Mouse (Mus musculus): Measurements from ENCODE around the gene Taar6. TPM values are rescaled to one million over a fixed set of nuclear protein-coding genes. Genes with fewer than 3 reads are reported as not detected.

Gene Taar6
- not detected in 4 replicates for total RNA-seq (2023; ENCODE audit: inconsistent age)

GRCm38 (mm10) chr10:23985546-23985945 is at the start of gene Taar6:
TSS of gene Taar6 (minus strand) at chr10:23985646.

GRCm38 (mm10) chr10:24026922-24027321 is 41.5 kb upstream of the Taar6 start, which contains the start of gene Taar7d:
TSS of gene Taar7d (plus strand) at chr10:24027222.

DNA sequence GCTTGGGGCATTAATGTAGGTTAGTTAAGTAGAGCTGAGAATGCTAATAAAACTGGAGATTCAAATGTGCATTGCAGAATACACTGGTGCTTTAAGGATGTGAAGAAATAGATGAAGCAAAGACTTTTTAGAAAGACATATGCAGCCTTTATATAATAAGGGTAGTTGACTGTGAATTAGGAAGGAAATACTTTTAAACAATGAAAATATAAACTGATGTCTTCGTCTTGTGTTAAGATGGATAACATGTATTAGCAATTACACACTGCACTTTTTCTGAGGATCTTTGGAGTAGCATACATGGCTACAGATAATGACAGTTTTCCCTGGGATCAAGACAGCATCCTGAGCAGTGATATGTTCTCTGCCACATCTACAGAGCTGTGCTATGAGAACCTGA is 14.2 kb upstream of the Taar6 start, which contains the start of gene Taar7b:
Gene Taar7b, plus strand, starts transcription at position 301 of the 400 bp plus-strand sequence.

GRCm38 (mm10) chr10:23993381-23993780 is 7.9 kb upstream of the Taar6 start, which contains the start of gene Taar7a:
TSS of gene Taar7a (minus strand) at chr10:23993481.

DNA sequence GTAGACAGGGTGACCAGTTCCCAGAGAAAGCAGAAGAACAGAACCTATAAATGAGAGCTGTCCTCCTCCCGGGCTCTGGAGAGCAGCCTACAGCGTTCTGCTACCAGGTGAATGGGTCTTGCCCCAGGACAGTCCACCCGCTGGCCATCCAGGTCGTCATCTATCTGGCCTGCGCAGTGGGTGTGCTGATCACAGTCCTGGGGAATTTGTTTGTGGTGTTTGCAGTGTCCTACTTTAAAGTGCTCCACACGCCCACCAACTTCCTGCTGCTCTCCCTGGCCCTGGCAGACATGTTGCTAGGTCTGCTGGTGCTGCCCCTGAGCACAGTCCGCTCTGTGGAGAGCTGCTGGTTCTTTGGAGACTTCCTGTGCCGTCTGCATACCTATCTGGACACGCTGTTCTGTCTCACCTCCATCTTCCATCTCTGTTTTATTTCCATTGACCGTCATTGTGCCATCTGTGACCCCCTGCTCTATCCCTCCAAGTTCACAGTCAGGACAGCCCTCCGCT is 14.7 kb downstream of the Taar6 start, which contains the start of gene Taar5:
Gene Taar5, plus strand, starts transcription at position 51 of the 510 bp plus-strand sequence.

DNA sequence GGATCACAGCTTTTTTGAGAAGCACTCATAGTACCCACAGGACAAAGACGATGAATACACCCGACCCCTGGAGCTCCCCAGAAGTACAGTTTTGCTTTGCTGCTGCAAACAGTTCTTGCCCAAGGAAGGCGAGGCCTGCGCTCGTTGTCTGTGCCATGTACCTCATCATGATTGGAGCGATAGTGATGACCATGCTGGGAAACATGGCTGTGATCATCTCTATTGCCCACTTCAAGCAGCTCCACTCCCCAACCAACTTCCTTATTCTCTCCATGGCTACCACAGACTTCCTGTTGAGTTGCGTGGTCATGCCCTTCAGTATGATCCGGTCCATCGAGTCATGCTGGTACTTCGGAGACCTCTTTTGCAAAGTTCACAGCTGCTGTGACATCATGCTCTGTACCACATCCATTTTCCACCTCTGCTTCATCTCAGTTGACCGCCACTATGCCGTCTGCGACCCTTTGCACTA is 25.0 kb downstream of the Taar6 start, which contains the start of gene Taar4:
Gene Taar4, plus strand, starts transcription at position 51 of the 472 bp plus-strand sequence.

DNA sequence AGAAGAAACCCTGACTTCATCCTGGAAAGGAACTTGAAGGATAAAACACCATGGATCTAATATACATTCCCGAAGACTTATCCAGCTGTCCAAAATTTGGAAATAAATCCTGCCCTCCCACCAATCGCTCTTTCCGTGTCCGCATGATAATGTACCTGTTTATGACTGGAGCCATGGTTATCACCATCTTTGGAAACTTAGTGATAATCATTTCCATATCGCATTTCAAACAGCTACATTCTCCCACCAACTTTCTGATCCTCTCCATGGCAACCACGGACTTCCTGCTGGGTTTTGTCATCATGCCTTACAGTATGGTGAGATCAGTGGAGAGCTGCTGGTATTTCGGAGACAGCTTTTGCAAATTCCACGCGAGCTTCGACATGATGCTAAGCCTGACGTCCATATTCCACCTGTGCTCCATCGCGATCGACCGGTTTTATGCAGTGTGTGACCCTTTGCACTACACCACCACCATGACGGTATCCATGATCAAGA is 35.9 kb downstream of the Taar6 start, which contains the start of gene Taar3:
Gene Taar3, plus strand, starts transcription at position 51 of the 498 bp plus-strand sequence.

DNA sequence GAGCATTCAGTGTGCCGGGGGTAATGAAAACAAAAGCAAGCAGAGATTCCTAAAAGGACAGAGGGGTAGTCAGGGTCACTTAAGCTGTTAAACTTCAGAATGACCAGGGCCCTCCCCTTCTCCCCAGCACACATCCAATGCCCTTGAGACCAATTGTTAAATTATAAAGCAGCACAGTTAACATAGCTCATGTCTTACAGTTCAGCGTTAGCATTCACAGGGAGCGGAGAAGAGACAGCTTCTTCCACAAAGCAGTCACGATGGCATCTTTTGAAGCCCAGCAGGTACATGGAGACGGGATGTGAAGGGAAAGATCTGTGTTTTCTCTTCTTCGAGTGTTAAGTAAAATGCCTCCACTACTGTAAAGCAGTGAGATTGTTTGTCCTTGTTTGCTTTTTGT is 47.1 kb downstream of the Taar6 start, which contains the start of gene Taar2:
Gene Taar2, plus strand, starts transcription at position 261 of the 400 bp plus-strand sequence.

Other genes starting within 250 kb of the Taar6 start
- 794 to 1,463 TPM (median 1,064 TPM) in 4 replicates for gene Rps12, start 198.4 kb downstream of the Taar6 start, total RNA-seq (2023; ENCODE audit: inconsistent age)
- 0.16 to 0.45 TPM in 2 of 4 replicates, not detected in the others for gene Slc18b1, start 188.7 kb downstream of the Taar6 start, total RNA-seq (2023; ENCODE audit: inconsistent age)
- not detected in 4 replicates for gene Vnn3, start 134.2 kb downstream of the Taar6 start, total RNA-seq (2023; ENCODE audit: inconsistent age)
- not detected in 4 replicates for gene Vnn1, start 91.0 kb downstream of the Taar6 start, total RNA-seq (2023; ENCODE audit: inconsistent age)
- gene Taar1, start 65.3 kb downstream of the Taar6 start, total RNA-seq (2023; ENCODE audit: inconsistent age) = not detected in 4 replicates
- not detected in 4 replicates for gene Taar2, start 47.1 kb downstream of the Taar6 start, total RNA-seq (2023; ENCODE audit: inconsistent age)
- gene Taar3, start 36.1 kb downstream of the Taar6 start, total RNA-seq (2023; ENCODE audit: inconsistent age) = not detected in 4 replicates
- gene Taar4, start 25.2 kb downstream of the Taar6 start, total RNA-seq (2023; ENCODE audit: inconsistent age) = not detected in 4 replicates
- not detected in 4 replicates for gene Taar5, start 14.9 kb downstream of the Taar6 start, total RNA-seq (2023; ENCODE audit: inconsistent age)
- not detected in 4 replicates for gene Taar7a, start 7.8 kb upstream of the Taar6 start, total RNA-seq (2023; ENCODE audit: inconsistent age)
- gene Taar7b, start 14.3 kb upstream of the Taar6 start, total RNA-seq (2023; ENCODE audit: inconsistent age) = not detected in 4 replicates
- not detected in 4 replicates for gene Taar7d, start 41.6 kb upstream of the Taar6 start, total RNA-seq (2023; ENCODE audit: inconsistent age)
- not detected in 4 replicates for gene Taar7e, start 52.0 kb upstream of the Taar6 start, total RNA-seq (2023; ENCODE audit: inconsistent age)
- not detected in 4 replicates for gene Taar7f, start 63.9 kb upstream of the Taar6 start, total RNA-seq (2023; ENCODE audit: inconsistent age)
- not detected in 4 replicates for gene Taar8a, start 90.9 kb upstream of the Taar6 start, total RNA-seq (2023; ENCODE audit: inconsistent age)
- gene Taar8b, start 106.6 kb upstream of the Taar6 start, total RNA-seq (2023; ENCODE audit: inconsistent age) = not detected in 4 replicates
- gene Taar8c, start 116.3 kb upstream of the Taar6 start, total RNA-seq (2023; ENCODE audit: inconsistent age) = not detected in 4 replicates
- not detected in 4 replicates for gene Taar9, start 123.9 kb upstream of the Taar6 start, total RNA-seq (2023; ENCODE audit: inconsistent age)
- 112 to 120 TPM (median 116 TPM) in 4 replicates for gene Stx7, start 163.7 kb upstream of the Taar6 start, total RNA-seq (2023; ENCODE audit: inconsistent age)
- gene Moxd1, start 237.9 kb upstream of the Taar6 start, total RNA-seq (2023; ENCODE audit: inconsistent age) = not detected in 4 replicates

All from B cell, adult (primary cell).